Mouse (Mus musculus): ENCODE measurements at regions not wholly inside any gene's neighbourhood (a gene's known extent, or its start where the extent isn't known, plus 50 kb on each side); places are given as distances from the start of the nearest gene placed in this dataset.

DNA sequence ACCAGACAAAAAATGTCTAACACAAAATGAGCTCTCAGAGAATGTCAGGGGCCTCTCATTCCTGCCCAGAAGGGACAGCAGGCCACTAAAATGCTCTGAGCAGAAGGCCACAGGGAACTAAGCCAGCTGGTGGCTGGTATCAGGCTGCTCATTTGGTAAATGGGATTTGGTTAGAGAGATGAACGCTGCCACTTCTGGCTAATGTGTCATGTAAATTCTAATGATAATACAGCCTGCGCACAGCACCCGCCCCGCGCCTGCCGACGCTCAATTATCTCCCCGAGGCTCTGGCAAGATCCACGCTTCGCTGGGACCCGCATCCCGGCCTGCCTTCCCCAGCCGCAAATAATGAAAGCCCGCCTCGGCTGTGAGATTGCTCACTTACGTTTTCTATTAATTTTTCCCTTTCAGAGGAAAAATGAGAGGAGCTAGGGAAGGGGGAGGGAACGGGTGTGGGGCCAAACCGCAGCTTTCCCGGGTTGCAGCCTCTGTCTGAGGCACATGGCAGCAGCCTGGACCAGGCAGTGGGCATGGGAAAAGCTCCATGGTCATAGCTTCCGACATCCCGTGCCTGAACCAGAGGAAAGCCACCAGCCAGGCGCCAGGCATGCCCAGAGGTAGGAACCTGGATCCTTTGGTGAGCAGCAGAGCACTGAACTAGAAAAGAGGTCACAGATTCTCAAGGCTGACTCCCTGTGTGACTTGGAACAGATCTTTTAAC is 92.2 kb upstream of the Csf3r start:
- no peak for DNase-seq (ENCODE audit: low spot score in 2 of 2)

DNA sequence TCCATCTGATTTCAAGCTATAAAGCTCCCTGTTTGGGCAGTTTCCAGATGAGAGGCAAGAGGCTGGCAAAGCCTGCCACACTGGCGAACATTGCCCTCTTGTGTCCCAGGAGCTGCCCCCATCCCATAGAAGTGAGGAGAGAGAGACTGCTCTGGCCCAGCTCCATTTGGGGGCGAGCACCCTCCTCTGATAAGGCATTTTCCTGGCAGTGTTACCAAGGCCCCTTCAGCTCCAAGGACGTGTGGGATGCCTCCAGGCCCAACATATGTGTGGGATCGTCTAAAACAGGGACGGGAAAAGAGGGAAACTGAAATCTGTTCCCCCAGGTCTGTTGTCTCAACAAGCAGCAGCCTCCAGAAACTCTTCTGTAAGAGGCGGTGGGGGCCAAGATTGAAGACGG is 88.0 kb upstream of the Csf3r start:
- DNase-seq (ENCODE audit: low spot score in 2 of 2): no peak

DNA sequence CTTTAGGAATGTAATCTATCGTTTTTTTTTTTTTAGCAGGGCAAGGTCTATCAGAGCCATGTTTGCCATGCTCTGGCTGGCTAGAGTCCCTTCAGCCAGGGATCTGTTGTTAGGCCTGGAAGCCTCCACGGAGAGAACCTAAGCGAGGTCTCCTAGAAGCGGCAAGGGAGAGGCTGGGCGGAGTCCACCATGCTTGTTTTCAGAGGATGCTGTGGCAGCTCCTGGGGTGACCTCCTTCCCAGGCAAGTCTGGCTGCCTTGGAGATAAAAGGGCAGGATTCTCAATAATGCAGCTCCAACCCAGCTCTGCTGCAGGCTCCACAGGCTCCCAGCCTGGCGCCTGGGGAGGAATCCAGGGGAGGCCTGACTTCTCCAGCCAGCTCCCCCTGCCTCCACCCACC is 86.2 kb upstream of the Csf3r start:
- DNase-seq (ENCODE audit: low spot score in 2 of 2): no peak

DNA sequence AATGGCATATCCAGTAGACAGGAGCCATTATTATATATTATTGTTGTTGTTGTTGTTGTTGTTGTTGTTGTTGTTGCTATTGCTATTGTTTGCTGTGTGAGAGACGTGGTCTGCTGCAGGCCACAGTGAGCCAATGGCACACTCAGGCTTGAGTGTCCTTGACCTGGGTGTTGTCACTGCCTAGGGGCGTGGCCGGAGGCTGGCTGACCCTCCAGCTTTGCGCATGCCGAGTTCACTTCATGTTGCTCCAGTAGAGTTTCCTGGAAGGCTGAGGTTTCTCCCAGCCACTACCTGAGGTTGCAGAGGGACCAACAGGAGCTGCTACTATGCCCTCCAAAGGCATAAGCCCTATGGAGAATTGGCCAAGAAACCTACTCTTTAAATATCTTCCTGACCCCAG is 83.1 kb upstream of the Csf3r start:
- no peak for DNase-seq (ENCODE audit: low spot score in 2 of 2)

DNA sequence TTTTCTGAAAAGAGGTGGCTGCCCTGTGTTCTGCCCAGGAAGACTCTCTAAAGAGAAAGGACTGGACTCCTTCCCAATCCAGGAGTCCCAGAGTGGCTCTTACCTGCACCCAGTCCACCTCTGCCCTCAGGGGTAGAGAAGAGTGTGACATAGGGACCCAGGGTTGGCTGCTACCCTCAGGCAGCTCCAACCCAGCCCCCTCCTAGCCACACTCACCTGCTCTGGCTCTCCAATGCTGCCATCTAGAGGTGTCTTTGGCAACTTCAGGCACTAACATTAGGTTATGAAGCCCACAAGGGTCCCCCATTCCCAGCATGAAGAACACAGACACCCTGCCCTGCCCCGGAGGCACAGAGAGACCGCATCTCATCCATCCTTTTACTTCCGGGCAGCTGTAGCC is 82.4 kb upstream of the Csf3r start:
- no peak for DNase-seq (ENCODE audit: low spot score in 2 of 2)

DNA sequence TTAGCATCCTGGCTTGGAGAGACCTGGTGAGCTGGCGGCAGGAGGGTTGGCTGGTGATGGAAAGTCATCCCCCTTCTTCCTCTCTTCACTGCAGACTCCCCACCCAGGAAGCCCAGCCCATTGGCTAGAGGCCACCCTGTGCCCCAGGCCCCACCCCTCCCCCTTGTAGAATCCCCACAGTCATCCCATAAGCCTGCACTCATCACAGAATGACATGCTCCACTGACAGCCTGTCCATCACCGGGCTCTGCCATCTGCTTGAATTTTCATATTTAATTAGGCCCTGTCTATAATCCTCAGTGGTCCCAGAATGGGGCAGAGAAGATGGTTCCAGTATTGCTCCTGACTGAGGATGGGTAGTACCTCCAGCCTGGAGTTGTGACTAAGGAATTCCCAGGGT is 79.3 kb upstream of the Csf3r start:
- DNase-seq (ENCODE audit: low spot score in 2 of 2): no peak

DNA sequence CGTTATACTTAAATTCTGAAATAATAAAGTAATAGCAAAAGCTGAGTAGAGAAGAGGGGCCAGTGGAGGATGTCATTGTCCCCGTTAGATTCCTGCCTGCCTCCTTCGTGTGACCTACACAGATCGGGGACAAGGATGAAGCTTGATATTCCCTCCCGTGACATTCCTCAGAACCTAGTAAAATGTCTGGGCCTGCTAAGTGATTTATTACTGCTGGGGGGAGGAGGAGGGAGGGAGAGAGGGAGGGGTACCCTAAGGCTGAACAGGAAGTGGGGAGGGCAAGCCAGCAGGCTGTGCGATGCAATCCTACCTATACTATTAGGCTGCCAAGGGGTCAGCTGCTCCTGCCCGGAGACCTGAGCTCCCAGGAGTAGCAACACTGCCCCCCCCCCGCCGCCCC is 64.9 kb upstream of the Csf3r start:
- no peak for DNase-seq (ENCODE audit: low spot score in 2 of 2)

DNA sequence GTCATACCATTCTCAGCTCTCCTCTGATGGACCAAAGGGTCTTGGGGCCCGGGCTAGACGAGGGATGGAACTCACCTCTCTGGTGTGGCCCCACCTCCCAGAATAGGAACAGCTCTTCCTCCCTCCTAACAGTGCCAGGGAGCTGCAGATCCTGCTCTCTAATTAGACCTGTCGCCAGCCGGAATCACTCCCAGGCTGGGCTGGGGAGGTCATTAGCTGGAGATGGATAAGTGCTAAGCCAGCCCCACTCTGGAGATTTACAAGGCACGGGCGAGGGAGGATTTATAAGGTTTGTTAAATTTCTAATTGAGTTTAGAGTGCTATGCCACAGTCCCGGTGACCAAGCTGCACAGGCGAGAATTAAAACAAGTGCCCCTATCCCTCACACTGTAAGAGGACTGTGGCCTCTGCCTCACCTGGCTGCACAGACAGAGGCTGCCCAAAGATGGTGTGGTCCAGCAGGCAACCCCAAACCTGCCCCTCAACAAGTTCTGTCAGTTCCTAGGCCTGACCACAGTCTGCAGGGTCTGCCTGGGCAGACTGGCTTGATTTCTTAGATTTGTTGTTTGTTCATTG is 63.6 kb upstream of the Csf3r start:
- no peak for DNase-seq (ENCODE audit: low spot score in 2 of 2)

DNA sequence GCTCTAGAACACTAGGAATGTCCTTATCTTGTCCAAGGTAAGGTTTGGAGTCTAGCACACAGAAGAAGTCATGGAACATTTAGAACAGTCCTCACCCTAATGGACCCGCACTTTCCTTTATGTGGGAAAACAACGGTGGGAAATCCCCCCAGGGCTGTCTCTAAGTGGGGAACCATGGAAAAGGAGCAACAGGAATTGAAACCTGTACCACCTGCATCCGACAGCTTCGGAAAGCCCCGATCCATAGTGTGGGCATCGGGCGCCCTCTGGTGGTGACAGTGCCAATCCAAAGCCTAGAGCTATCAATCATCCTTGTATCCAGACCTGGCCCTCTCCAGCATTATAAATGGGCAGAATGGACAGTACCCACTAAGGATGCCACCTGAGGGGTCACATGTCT is 61.7 kb upstream of the Csf3r start:
- DNase-seq (ENCODE audit: low spot score in 2 of 2): peak; percentile 71 to 91
